Mouse (Mus musculus) cerebellum, adult 18-20 months (tissue): Measurements from ENCODE around the gene Plekhd1.
A peak's percentile ranks its signal among the peaks of the same experiment; 100 is the strongest.

Source experiments
- DNase-seq, 2 experiments: peaks; one replicate each; pipeline ENCODE4 v3.0.0; 2021

Gene Plekhd1

GRCm38 (mm10) chr12:80757751-80758558, 65.6 kb downstream of the Plekhd1 start:
- peak; percentile 57 to 71 for DNase-seq

GRCm38 (mm10) chr12:80758559-80759386, 66.4 kb downstream of the Plekhd1 start:
- peak; percentile 21 to 47 for DNase-seq

GRCm38 (mm10) chr12:80759387-80759712, 67.0 kb downstream of the Plekhd1 start:
- no peak for DNase-seq

- DNase-seq, result peak; percentile 37 to 58
Measured at GRCm38 (mm10) chr12:80759713-80760395, 67.5 kb downstream of the Plekhd1 start.

GRCm38 (mm10) chr12:80760396-80760801, 68.0 kb downstream of the Plekhd1 start, which contains the start of gene Ccdc177:
TSS of gene Ccdc177 (minus strand) at chr12:80760687.
- DNase-seq, result peak; percentile 93

GRCm38 (mm10) chr12:80762982-80763381, 70.6 kb downstream of the Plekhd1 start:
- no peak for DNase-seq

- no peak for DNase-seq
Measured at GRCm38 (mm10) chr12:80764116-80764515, 71.7 kb downstream of the Plekhd1 start.

GRCm38 (mm10) chr12:80769697-80770096, 77.3 kb downstream of the Plekhd1 start:
- DNase-seq, result peak; percentile 78 to 88
